Mouse (Mus musculus) stomach, embryonic 14.5 days (tissue): ENCODE results near the gene Pxylp1. TPM values are rescaled to one million over a fixed set of nuclear protein-coding genes. Genes with fewer than 3 reads are reported as not detected.
A peak's percentile ranks its signal among the peaks of the same experiment; 100 is the strongest.

Experiments
- ATAC-seq: fragments of 200-750 bp; cut with Nextera tagmentation; 2 replicates; pipeline ENCODE4 v1.8.0; 2017; ENCODE audit warnings: low read depth, moderate TSS enrichment; ENCODE audit not compliant: insufficient number of reproducible peaks, insufficient read depth, low FRiP score
- H3K27ac ChIP-seq: fragments of 300-500 bp; sonication (generic); 2 replicates; pipeline ENCODE4 v1.5.1; 2014; ENCODE audit warnings: mild to moderate bottlenecking, low read length, moderate library complexity, mixed read lengths
- H3K27me3 ChIP-seq: fragments of 300-500 bp; sonication (generic); 2 replicates; pipeline ENCODE4 v1.6.1; 2014; ENCODE audit warnings: low read length, control low read depth, mixed read lengths; ENCODE audit not compliant: control insufficient read depth, insufficient read depth
- H3K36me3 ChIP-seq: fragments of 300-500 bp; sonication (generic); 2 replicates; pipeline ENCODE4 v1.6.1; 2014; ENCODE audit warnings: mild to moderate bottlenecking, control low read depth, low read length, moderate library complexity, mixed read lengths; ENCODE audit not compliant: control insufficient read depth, insufficient read depth
- H3K4me1 ChIP-seq: fragments of 300-500 bp; sonication (generic); 2 replicates; pipeline ENCODE4 v1.6.1; 2014; ENCODE audit warnings: low read length, control low read depth, mixed read lengths; ENCODE audit not compliant: control insufficient read depth, insufficient read depth
- H3K4me2 ChIP-seq: fragments of 300-500 bp; sonication (generic); replicated peaks from 2 replicates; pipeline ENCODE4 v1.6.1; 2014; ENCODE audit warnings: low read depth, low read length, control low read depth
- H3K4me3 ChIP-seq: fragments of 300-500 bp; sonication (generic); 2 replicates; pipeline ENCODE4 v1.5.1; 2014; ENCODE audit warnings: low read depth, low read length, control low read depth
- H3K9ac ChIP-seq: fragments of 300-500 bp; sonication (generic); replicated peaks from 2 replicates; pipeline ENCODE4 v1.6.1; 2014; ENCODE audit warnings: low read depth, mild to moderate bottlenecking, control low read depth, low read length, moderate library complexity, mixed read lengths
- H3K9me3 ChIP-seq: fragments of 300-500 bp; sonication (generic); 2 replicates; pipeline ENCODE4 v1.6.1; 2016; ENCODE audit warnings: low read depth, low read length, control low read depth; ENCODE audit not compliant: control insufficient read depth
- WGBS: fragments of 180-500 bp; shearing (Covaris S2); extraction: QIAGEN DNeasy Blood & Tissue Kit; methylation state at CpG from one replicate; pipeline ENCODE4 v1.1.7; 2014; 5-methylcytosine and 5-hydroxymethylcytosine counted together
- polyA plus RNA-seq: library from polyadenylated mRNA; unstranded; fragments of >200 nt; fragmentation: Nextera tagmentation; extraction: Ambion mirVana; gene quantifications from 2 replicates; pipeline ENCODE4 v1.2.1, GENCODE M21; 2014

Gene Pxylp1
- polyA plus RNA-seq, 1 experiment from 2014 or later: 37.7 TPM

GRCm38 (mm10) chr9:96846361-96846760 lies 46.1 kb downstream of the Pxylp1 start:
- no peaks in the 10 kb centered on the region for H3K36me3 ChIP-seq
- no peak overlapping the region for H3K4me3 ChIP-seq
- H3K4me1 ChIP-seq: no peaks in the 10 kb centered on the region
- H3K27me3 ChIP-seq: no peaks in the 10 kb centered on the region
- WGBS: 90% methylated on average over 8 of the region's 8 CpGs
- no peak overlapping the region for H3K4me2 ChIP-seq
- H3K9me3 ChIP-seq: no peaks in the 10 kb centered on the region
- no peak for ATAC-seq
- no peak overlapping the region for H3K27ac ChIP-seq
- H3K9ac ChIP-seq: no peak overlapping the region

DNA sequence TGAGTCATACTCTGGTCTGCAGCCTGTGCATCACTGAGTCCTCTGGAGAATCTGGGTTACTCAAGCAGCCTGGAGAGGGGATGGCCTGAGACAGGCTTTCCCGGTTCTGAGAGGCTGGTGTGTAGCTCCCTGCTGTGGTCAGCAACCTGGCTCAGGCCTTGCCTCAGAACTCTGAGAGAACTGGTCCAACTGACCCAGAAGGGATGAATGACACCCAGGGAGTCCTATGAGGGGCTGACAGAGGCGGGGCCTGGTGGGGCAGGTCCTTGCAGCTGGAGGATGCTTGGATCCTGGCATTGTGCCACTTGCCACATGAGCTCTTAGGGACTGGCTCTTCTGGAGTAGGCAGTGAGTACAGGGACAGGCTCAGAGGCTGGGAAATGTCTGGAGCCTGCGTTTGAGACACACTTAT lies 47.7 kb downstream of the Pxylp1 start:
- H3K27me3 ChIP-seq: no peaks in the 10 kb centered on the region
- H3K4me1 ChIP-seq: no peaks in the 10 kb centered on the region
- H3K9ac ChIP-seq: no peak overlapping the region
- H3K4me2 ChIP-seq: no peak overlapping the region
- peak; percentile 28; the same call in 1 of the 2 replicates for ATAC-seq
- no peak overlapping the region for H3K4me3 ChIP-seq
- no peaks in the 10 kb centered on the region for H3K9me3 ChIP-seq
- no peaks in the 10 kb centered on the region for H3K36me3 ChIP-seq
- 57% methylated on average over 3 of the region's 3 CpGs for WGBS
- no peak overlapping the region for H3K27ac ChIP-seq

GRCm38 (mm10) chr9:96839376-96839775 lies 53.1 kb downstream of the Pxylp1 start:
- no peaks in the 10 kb centered on the region for H3K27me3 ChIP-seq
- no peak overlapping the region for H3K4me2 ChIP-seq
- H3K9ac ChIP-seq: no peak overlapping the region
- H3K9me3 ChIP-seq: no peaks in the 10 kb centered on the region
- no peak overlapping the region for H3K27ac ChIP-seq
- 88% methylated on average over 5 of the region's 5 CpGs for WGBS
- ATAC-seq: no peak
- no peaks in the 10 kb centered on the region for H3K4me1 ChIP-seq
- no peaks in the 10 kb centered on the region for H3K36me3 ChIP-seq
- H3K4me3 ChIP-seq: no peak overlapping the region

DNA sequence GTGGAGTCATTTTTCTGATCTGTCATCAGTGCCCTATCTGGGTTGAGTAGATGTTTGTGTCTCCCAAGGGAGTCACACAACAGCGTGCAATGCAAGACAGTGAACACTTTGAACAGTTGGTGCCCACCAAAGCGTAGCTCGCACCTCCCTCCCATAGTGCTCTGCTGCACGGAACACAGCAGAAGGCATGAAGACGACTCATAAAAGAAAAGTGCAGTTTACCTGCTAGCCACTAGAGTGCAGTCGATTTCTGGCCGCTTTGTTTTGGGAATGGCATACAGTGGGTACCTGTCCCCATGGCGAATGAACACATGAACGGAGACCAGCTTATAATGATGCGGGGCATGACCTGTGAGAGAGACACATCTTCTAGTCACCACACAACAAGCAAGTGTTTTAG lies 53.6 kb downstream of the Pxylp1 start:
- Histone ChIP-seq H3K9ac (no peak overlapping the region), H3K36me3 (no peaks in the 10 kb centered on the region), H3K9me3 (no peaks in the 10 kb centered on the region), H3K4me1 (no peaks in the 10 kb centered on the region), H3K27me3 (no peaks in the 10 kb centered on the region), H3K4me3 (no peak overlapping the region), H3K4me2 (no peak overlapping the region), H3K27ac (no peak overlapping the region)
- no peak for ATAC-seq
- WGBS: 35% methylated on average over 10 of the region's 10 CpGs

- Histone ChIP-seq H3K27ac (no peak overlapping the region), H3K4me1 (no peaks in the 10 kb centered on the region), H3K9ac (no peak overlapping the region), H3K27me3 (no peaks in the 10 kb centered on the region), H3K4me3 (no peak overlapping the region), H3K36me3 (no peaks in the 10 kb centered on the region), H3K4me2 (no peak overlapping the region), H3K9me3 (no peaks in the 10 kb centered on the region)
- ATAC-seq: no peak
- 57% methylated on average over 20 of the region's 20 CpGs for whole genome bisulfite sequencing
Observed at GRCm38 (mm10) chr9:96837781-96838420, 54.6 kb downstream of the Pxylp1 start.

- WGBS: 35% methylated on average over 8 of the region's 8 CpGs
- Histone ChIP-seq H3K27ac (no peak overlapping the region), H3K4me3 (no peak overlapping the region), H3K4me2 (no peak overlapping the region), H3K9ac (no peak overlapping the region), H3K4me1 (no peaks in the 10 kb centered on the region), H3K9me3 (no peaks in the 10 kb centered on the region), H3K27me3 (no peaks in the 10 kb centered on the region), H3K36me3 (no peaks in the 10 kb centered on the region)
- ATAC-seq: no peak
Observed at GRCm38 (mm10) chr9:96836984-96837383, 55.5 kb downstream of the Pxylp1 start.

GRCm38 (mm10) chr9:96835374-96835921 lies 57.0 kb downstream of the Pxylp1 start:
- peak; percentile 88 for ATAC-seq
- WGBS: 66% methylated on average over 6 of the region's 6 CpGs

DNA sequence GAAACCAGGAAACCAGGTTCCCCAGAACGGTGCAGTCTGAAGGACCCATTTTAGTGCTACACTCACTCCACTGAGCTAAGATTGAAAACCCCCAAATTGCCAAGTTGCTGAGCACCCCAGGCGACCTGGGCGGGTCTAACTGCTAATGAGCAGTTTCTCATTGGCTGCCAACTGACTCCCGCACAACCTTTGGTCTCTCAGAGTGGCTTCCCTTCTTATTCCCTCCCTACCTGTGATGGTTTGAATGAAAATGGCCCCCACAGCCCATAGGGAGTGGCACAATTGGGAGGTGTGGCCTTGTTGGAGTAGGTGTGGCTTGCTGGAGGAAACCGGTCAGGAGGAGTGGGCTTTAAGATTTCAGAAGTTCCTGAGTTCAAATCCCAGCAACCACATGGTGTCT lies 58.9 kb downstream of the Pxylp1 start:
- Histone ChIP-seq H3K4me2 (no peak overlapping the region), H3K4me1 (no peaks in the 10 kb centered on the region), H3K27me3 (no peaks in the 10 kb centered on the region), H3K36me3 (no peaks in the 10 kb centered on the region), H3K4me3 (no peak overlapping the region), H3K9ac (no peak overlapping the region), H3K9me3 (no peaks in the 10 kb centered on the region), H3K27ac (no peak overlapping the region)
- ATAC-seq: no peak
- 53% methylated on average over 5 of the region's 5 CpGs for WGBS

More at GRCm38 (mm10) chr9:96835374-96835921, 57.0 kb downstream of the Pxylp1 start:
- Histone ChIP-seq H3K9me3 (no peaks in the 10 kb centered on the region), H3K27me3 (no peaks in the 10 kb centered on the region), H3K36me3 (no peaks in the 10 kb centered on the region), H3K4me2 (no peak overlapping the region), H3K4me3 (no peak overlapping the region), H3K9ac (no peak overlapping the region), H3K27ac (no peak overlapping the region), H3K4me1 (no peaks in the 10 kb centered on the region)

GRCm38 (mm10) chr9:96832516-96832915 lies 60.0 kb downstream of the Pxylp1 start:
- no peak overlapping the region for H3K9ac ChIP-seq

More at GRCm38 (mm10) chr9:96832516-96832915, 60.0 kb downstream of the Pxylp1 start:
- Histone ChIP-seq H3K9me3 (no peaks in the 10 kb centered on the region), H3K36me3 (no peaks in the 10 kb centered on the region), H3K4me3 (no peak overlapping the region), H3K4me2 (no peak overlapping the region), H3K27me3 (no peaks in the 10 kb centered on the region), H3K4me1 (no peaks in the 10 kb centered on the region), H3K27ac (no peak overlapping the region)
- 74% methylated on average over 4 of the region's 4 CpGs for WGBS
- no peak for ATAC-seq
